Mouse (Mus musculus) kidney, embryonic 15.5 days (tissue): Measurements from ENCODE around the gene Cadm4. TPM values are rescaled to one million over a fixed set of nuclear protein-coding genes. Genes with fewer than 3 reads are reported as not detected.
"Not testable (repeated sequence)": the region's sequence is repeated elsewhere in the genome, so short reads cannot be mapped to it uniquely, and the experiment has no call there.

Source experiments
- ATAC-seq: fragments of 200-750 bp; cut with Nextera tagmentation; replicated peaks from 2 replicates; pipeline ENCODE4 v1.8.0; 2017; ENCODE audit warnings: moderate TSS enrichment; ENCODE audit not compliant: low FRiP score
- H3K27ac ChIP-seq: fragments of 300-500 bp; sonication (generic); 2 replicates; pipeline ENCODE4 v1.5.1; 2015; ENCODE audit warnings: mild to moderate bottlenecking, inconsistent platforms
- H3K27me3 ChIP-seq: fragments of 300-500 bp; sonication (generic); 2 replicates; pipeline ENCODE4 v1.6.1; 2015; ENCODE audit warnings: inconsistent platforms
- H3K36me3 ChIP-seq: fragments of 300-500 bp; sonication (generic); 2 replicates; pipeline ENCODE4 v1.6.1; 2015; ENCODE audit warnings: inconsistent platforms
- H3K4me1 ChIP-seq: fragments of 300-500 bp; sonication (generic); 2 replicates; pipeline ENCODE4 v1.6.1; 2015; ENCODE audit warnings: inconsistent platforms
- H3K4me2 ChIP-seq: fragments of 300-500 bp; sonication (generic); 2 replicates; pipeline ENCODE4 v1.6.1; 2015; ENCODE audit warnings: moderate library complexity, mild to moderate bottlenecking, inconsistent platforms
- H3K4me3 ChIP-seq: fragments of 300-500 bp; sonication (generic); replicated peaks from 2 replicates; pipeline ENCODE4 v1.5.1; 2015; ENCODE audit warnings: mild to moderate bottlenecking, inconsistent platforms
- H3K9ac ChIP-seq: fragments of 300-500 bp; sonication (generic); 2 replicates; pipeline ENCODE4 v1.6.1; 2015; ENCODE audit warnings: mild to moderate bottlenecking, inconsistent platforms
- H3K9me3 ChIP-seq: fragments of 300-500 bp; sonication (generic); replicated peaks from 2 replicates; pipeline ENCODE4 v1.6.1; 2016; ENCODE audit warnings: inconsistent platforms
- WGBS: fragments of 180-500 bp; shearing (Covaris S2); methylation state at CpG from one replicate; pipeline ENCODE4 v1.1.7; 2015; ENCODE audit warnings: mixed read lengths; 5-methylcytosine and 5-hydroxymethylcytosine counted together
- polyA plus RNA-seq: library from polyadenylated mRNA; unstranded; fragments of >200 nt; fragmentation: Nextera tagmentation; extraction: Ambion mirVana; gene quantifications from 2 replicates; pipeline ENCODE4 v1.2.1, GENCODE M21; 2015

The Cadm4 gene
- polyA plus RNA-seq, 1 experiment from 2014 or later = 6.8 TPM

DNA sequence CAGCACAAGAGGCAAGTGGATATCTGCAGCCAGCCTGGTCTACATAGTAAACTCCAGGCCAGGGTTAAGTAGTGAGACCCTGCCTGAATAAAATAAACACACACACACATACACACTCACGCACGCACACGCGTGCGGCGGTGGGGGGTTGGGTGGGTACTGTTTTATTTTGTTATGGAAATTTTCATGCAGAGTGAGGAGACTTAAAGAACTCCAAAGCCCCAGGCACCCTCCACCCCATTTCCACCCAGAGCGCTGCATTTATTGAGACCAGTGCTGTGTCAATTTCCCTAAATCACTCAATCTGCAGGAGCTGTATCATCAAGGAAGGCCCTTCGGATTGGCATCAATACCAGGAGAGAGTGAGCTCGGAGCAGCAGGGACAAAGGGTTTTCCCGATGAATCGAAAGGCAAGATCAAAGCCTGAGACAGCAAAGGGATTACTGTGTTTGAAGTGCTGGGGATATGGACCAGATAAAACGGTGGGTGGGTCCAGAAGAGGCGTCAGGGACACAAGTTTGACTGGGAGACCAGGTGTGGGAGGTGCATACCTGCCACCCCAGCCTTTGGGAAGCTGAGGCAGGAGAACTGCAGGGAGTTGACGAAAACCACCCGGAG, 23.7 kb downstream of the Cadm4 start:
- no peak for ATAC-seq
- Histone ChIP-seq H3K4me3 (no peak overlapping the region), H3K9ac (peak overlapping the region; percentile 96; the same call in 1 of the 2 replicates), H3K27me3 (peaks cover 19% of the 10 kb centered on the region), H3K9me3 (no peaks in the 10 kb centered on the region), H3K4me1 (peaks cover 40% of the 10 kb centered on the region), H3K36me3 (peaks cover 2% of the 10 kb centered on the region; the same call in 1 of the 2 replicates), H3K27ac (peak overlapping the region; percentile 98; the same call in 1 of the 2 replicates), H3K4me2 (peak overlapping the region; percentile 71; the same call in 1 of the 2 replicates)
- WGBS = 24% methylated on average over 15 of the region's 15 CpGs

- Histone ChIP-seq H3K4me2 (peak overlapping the region; percentile 71), H3K36me3 (peaks cover 7% of the 10 kb centered on the region), H3K4me3 (peak overlapping the region; percentile 67), H3K27ac (peak overlapping the region; percentile 98), H3K27me3 (peaks cover 14% of the 10 kb centered on the region), H3K9me3 (no peaks in the 10 kb centered on the region), H3K9ac (peak overlapping the region; percentile 96), H3K4me1 (peaks cover 39% of the 10 kb centered on the region)
- ATAC-seq = no peak
- WGBS = 13% methylated on average over 3 of the region's 3 CpGs
Observed at GRCm38 (mm10) chr7:24506065-24506459, 24.2 kb downstream of the Cadm4 start.

DNA sequence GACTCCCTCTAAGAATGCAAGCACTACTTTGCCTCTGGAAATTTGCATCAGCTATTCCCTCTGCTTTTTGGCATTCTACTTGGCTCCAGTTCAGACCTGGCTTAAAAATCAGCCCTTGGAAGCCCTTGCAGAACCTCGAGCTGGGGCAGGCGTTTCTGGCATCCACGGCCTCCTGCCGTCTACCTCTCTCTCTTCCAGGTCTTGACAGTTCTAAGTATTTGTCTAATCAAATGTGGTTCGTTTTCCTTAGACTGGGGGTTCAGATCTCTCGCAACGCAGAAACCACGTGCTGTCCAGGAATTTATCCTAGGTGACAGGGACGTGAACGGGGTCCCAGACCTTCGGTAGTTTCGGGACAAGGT, 24.6 kb downstream of the Cadm4 start:
- peaks cover 11% of the 10 kb centered on the region for H3K27me3 ChIP-seq
- peaks cover 39% of the 10 kb centered on the region for H3K4me1 ChIP-seq
- peak overlapping the region; percentile 98 for H3K27ac ChIP-seq
- H3K9ac ChIP-seq = peak overlapping the region; percentile 96
- H3K4me3 ChIP-seq = peak overlapping the region; percentile 67
- H3K4me2 ChIP-seq = peak overlapping the region; percentile 71
- no peak; the same call in 1 of the 2 replicates for ATAC-seq
- H3K9me3 ChIP-seq = no peaks in the 10 kb centered on the region
- under 1% methylated on average over 12 of the region's 12 CpGs for WGBS
- peaks cover 10% of the 10 kb centered on the region for H3K36me3 ChIP-seq

DNA sequence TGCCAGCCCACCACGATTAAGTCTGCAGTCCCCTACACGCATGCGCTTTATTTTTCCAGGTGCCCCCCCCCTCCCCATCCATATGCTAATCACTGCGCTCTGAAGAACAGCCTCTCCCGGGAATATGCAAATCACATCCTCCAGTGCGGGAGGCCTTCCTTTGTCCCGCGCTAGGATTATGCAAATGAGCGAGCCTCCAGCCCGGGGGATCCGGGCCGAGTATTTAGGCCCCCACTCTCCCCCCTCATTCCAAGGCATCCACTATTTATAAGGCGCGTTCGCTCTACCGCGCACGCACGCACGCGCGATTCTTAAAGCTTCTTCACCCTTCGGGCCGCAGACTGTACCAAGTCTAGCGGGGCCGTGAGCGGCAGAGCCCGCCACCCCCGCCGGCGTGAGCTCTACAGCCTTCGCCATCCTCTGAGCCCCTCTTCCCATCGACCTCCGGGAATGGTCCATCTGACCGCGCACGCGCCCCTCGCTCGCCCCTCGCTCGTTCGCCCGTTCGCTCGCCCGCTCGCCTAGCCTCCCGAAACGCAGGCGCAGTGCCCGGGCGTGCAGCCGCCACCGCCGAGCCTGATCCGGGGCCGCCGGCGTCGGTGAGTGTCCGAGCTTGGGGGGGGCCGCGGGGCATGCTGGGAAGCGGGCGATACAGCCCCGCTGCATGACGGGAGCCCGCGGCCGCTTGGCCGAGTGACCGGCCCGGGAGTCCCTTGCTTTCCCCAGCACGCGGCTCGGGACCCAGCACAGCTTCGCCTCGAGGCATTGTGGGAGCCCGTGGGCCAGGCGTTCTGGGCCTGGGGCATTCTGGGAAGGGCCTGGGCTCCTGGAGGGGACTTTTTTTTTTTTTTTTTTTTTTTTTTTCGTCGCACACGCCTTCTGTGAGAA, 25.3 kb downstream of the Cadm4 start, which contains the start of gene Zfp428:
Zfp428 (plus strand) TSS at position 169 of the 888 bp plus-strand sequence.
- H3K27me3 ChIP-seq = peaks cover 8% of the 10 kb centered on the region; the same call in 1 of the 2 replicates
- under 1% methylated on average over 84 of the region's 84 CpGs for WGBS
- peak within 1 kb of the TSS; percentile 71 for H3K4me2 ChIP-seq
- H3K4me3 ChIP-seq = peak within 1 kb of the TSS; percentile 67
- ATAC-seq = peak; percentile 92
- H3K27ac ChIP-seq = peak within 1 kb of the TSS; percentile 98
- H3K9me3 ChIP-seq = no peaks in the 10 kb centered on the region
- peaks cover 12% of the 10 kb centered on the region for H3K36me3 ChIP-seq
- H3K9ac ChIP-seq = peak within 1 kb of the TSS; percentile 96
- peaks cover 39% of the 10 kb centered on the region for H3K4me1 ChIP-seq

- Histone ChIP-seq H3K36me3 (peaks cover 14% of the 10 kb centered on the region), H3K9ac (peak overlapping the region; percentile 96), H3K9me3 (no peaks in the 10 kb centered on the region), H3K4me2 (peak overlapping the region; percentile 71), H3K27ac (peak overlapping the region; percentile 98), H3K27me3 (peaks cover 3% of the 10 kb centered on the region; the same call in 1 of the 2 replicates), H3K4me3 (peak overlapping the region; percentile 67), H3K4me1 (peaks cover 39% of the 10 kb centered on the region)
- WGBS = 1% methylated on average over 20 of the region's 20 CpGs
- ATAC-seq = peak; percentile 6; the same call in 1 of the 2 replicates
Observed at GRCm38 (mm10) chr7:24507726-24508114, 25.9 kb downstream of the Cadm4 start.

GRCm38 (mm10) chr7:24512355-24512754, 30.5 kb downstream of the Cadm4 start, which contains the start of gene AC161166.1:
Gene AC161166.1 (minus strand): TSS chr7:24512455.
- peaks cover 11% of the 10 kb centered on the region for H3K4me1 ChIP-seq
- H3K9me3 ChIP-seq = no peaks in the 10 kb centered on the region
- no peak within 1 kb of the TSS for H3K9ac ChIP-seq
- no peak within 1 kb of the TSS for H3K4me2 ChIP-seq
- no peaks in the 10 kb centered on the region for H3K27me3 ChIP-seq
- 87% methylated on average over 7 of the region's 7 CpGs for WGBS
- no peak for ATAC-seq
- H3K4me3 ChIP-seq = no peak within 1 kb of the TSS
- peaks cover 37% of the 10 kb centered on the region for H3K36me3 ChIP-seq
- no peak within 1 kb of the TSS for H3K27ac ChIP-seq

DNA sequence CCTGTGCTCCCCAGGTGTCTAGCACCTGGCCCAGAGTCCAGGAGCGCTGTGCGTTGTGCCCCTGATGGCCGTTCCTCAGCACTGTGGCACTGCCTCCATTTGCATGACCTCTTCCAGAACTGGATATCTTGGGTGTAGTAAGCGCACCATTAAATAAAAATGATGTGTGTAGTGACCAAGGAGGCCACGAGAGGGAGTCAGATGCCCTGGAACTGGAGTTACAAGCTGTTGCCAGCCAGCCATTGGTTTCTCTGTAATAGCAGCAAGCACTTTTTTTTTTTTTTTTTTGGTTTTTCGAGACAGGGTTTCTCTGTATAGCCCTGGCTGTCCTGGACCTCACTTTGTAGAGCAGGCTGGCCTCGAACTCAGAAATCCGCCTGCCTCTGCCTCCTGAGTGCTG, 34.5 kb downstream of the Cadm4 start:
- H3K27me3 ChIP-seq, H3K4me1 ChIP-seq, ATAC-seq, H3K4me2 ChIP-seq, H3K9ac ChIP-seq, H3K27ac ChIP-seq, H3K4me3 ChIP-seq, H3K9me3 ChIP-seq: not testable (repeated sequence)
- 74% methylated on average over 8 of the region's 8 CpGs for WGBS
- H3K36me3 ChIP-seq = peaks cover 28% of the 10 kb centered on the region

GRCm38 (mm10) chr7:24517077-24517476, 35.3 kb downstream of the Cadm4 start:
- Histone ChIP-seq H3K9me3 (no peaks in the 10 kb centered on the region), H3K4me2 (no peak overlapping the region), H3K36me3 (peaks cover 25% of the 10 kb centered on the region), H3K9ac (no peak overlapping the region), H3K4me3 (no peak overlapping the region), H3K4me1 (no peaks in the 10 kb centered on the region), H3K27me3 (no peaks in the 10 kb centered on the region), H3K27ac (no peak overlapping the region)
- no peak for ATAC-seq
- 53% methylated on average over 5 of the region's 5 CpGs for WGBS

DNA sequence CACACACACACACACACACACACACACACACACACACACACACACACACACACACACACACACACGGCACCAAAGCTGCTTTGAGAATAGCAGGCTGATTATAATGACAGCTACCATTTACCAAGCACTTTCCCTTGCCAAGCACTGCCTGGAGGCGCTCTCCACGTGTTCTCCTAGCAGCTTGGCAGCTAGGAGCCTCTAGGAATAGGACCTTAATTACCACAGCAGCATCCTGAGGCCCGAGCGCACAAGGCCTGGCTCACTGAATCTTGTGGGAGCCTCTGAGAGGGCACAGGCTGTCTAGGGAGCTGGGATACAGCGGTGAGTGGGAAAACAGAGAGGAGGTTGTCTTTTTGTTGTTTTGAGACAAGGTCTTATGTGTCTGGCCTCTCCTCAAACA, 35.8 kb downstream of the Cadm4 start:
- WGBS = 63% methylated on average over 6 of the region's 6 CpGs
- no peak overlapping the region for H3K4me3 ChIP-seq
- H3K9me3 ChIP-seq = no peaks in the 10 kb centered on the region
- H3K4me1 ChIP-seq = no peaks in the 10 kb centered on the region
- no peak overlapping the region for H3K4me2 ChIP-seq
- H3K27ac ChIP-seq = no peak overlapping the region
- H3K9ac ChIP-seq = no peak overlapping the region
- no peak for ATAC-seq
- H3K36me3 ChIP-seq = peaks cover 23% of the 10 kb centered on the region
- H3K27me3 ChIP-seq = no peaks in the 10 kb centered on the region

- H3K9ac ChIP-seq = no peak overlapping the region
- no peaks in the 10 kb centered on the region for H3K4me1 ChIP-seq
- 55% methylated on average over 3 of the region's 3 CpGs for WGBS
- no peak overlapping the region for H3K4me2 ChIP-seq
- H3K27ac ChIP-seq = no peak overlapping the region
- ATAC-seq = no peak
- H3K4me3 ChIP-seq = no peak overlapping the region
- H3K9me3 ChIP-seq = no peaks in the 10 kb centered on the region
- no peaks in the 10 kb centered on the region for H3K27me3 ChIP-seq
- H3K36me3 ChIP-seq = peaks cover 18% of the 10 kb centered on the region
Observed at GRCm38 (mm10) chr7:24519130-24519529, 37.3 kb downstream of the Cadm4 start.

GRCm38 (mm10) chr7:24520054-24520453, 38.2 kb downstream of the Cadm4 start:
- not testable (repeated sequence) for H3K27me3 ChIP-seq, ATAC-seq

GRCm38 (mm10) chr7:24522805-24523204, 41.0 kb downstream of the Cadm4 start:
- no peak for ATAC-seq
- WGBS = 65% methylated on average over 5 of the region's 5 CpGs
- Histone ChIP-seq H3K27ac (no peak overlapping the region), H3K9ac (no peak overlapping the region), H3K4me2 (no peak overlapping the region), H3K27me3 (no peaks in the 10 kb centered on the region), H3K36me3 (no peaks in the 10 kb centered on the region), H3K4me3 (no peak overlapping the region), H3K4me1 (no peaks in the 10 kb centered on the region), H3K9me3 (no peaks in the 10 kb centered on the region)

More at GRCm38 (mm10) chr7:24520054-24520453, 38.2 kb downstream of the Cadm4 start:
- H3K4me2 ChIP-seq, H3K4me1 ChIP-seq, H3K9me3 ChIP-seq, H3K27ac ChIP-seq, H3K9ac ChIP-seq, H3K4me3 ChIP-seq: not testable (repeated sequence)
- 89% methylated on average over 10 of the region's 10 CpGs for WGBS
- H3K36me3 ChIP-seq = peaks cover 17% of the 10 kb centered on the region
